ENCODE assay signal across 23 mouse cellular contexts in genomic region chr2:169122887-169123286, GRCm38 (mm10).
DNase-seq lines count a peak whose midpoint lies in the region; ATAC-seq and TF ChIP-seq lines count a peak whose summit lies in the region.
"Had no signal": no experiment of that assay in that cellular context is flagged by ENCODE, and none has a peak within 500 bp of the region (broad histone marks: within the 10 kb centered on the region; RNA-seq: fewer than 3 reads in every experiment).

No protein-coding gene starts in this region.

- no peaks in the 10 kb centered on the region; the same call in 1 of the 2 replicates for H3K9me3 ChIP-seq in intestine, postnatal 0 days (ENCODE audit: control insufficient read depth)
- no peaks in the 10 kb centered on the region for H3K9me3 ChIP-seq in intestine, embryonic 15.5 days
- H3K9me3 ChIP-seq: embryonic facial prominence, embryonic 15.5 days; forebrain, embryonic 15.5 days had no signal

- no peaks in the 10 kb centered on the region for H3K27me3 ChIP-seq in intestine, postnatal 0 days (replicated peaks; ENCODE audit: control insufficient read depth, insufficient read depth, low read length)
- no peaks in the 10 kb centered on the region for H3K27me3 ChIP-seq in intestine, embryonic 15.5 days (replicated peaks)
- no peaks in the 10 kb centered on the region for H3K27me3 ChIP-seq in testis, adult 2 months (ENCODE audit: control insufficient read depth, insufficient read depth, low read length)
- H3K27me3 ChIP-seq: embryonic facial prominence, embryonic 15.5 days; forebrain, embryonic 15.5 days; heart, embryonic 13.5 days; neural tube, embryonic 15.5 days had no signal

- no peak for ATAC-seq in intestine, postnatal 0 days
- ATAC-seq in intestine, embryonic 15.5 days: no peak
- 0 out of 2 replicates have a peak, but pooled peaks have one; percentile 31 for ATAC-seq in megakaryocyte progenitor cell, adult 5-6 weeks (replicated peaks; ENCODE audit: poor library complexity)
- ATAC-seq: forebrain, embryonic 15.5 days; hindbrain, postnatal 0 days had no signal

- DNase-seq in testis, postnatal 14 days (ENCODE audit: low spot score): no peak
- DNase-seq in NIH3T3 (ENCODE audit: low read depth): peak; percentile 3
- DNase-seq in kidney, adult 18-20 months: no peak
- DNase-seq in c-Kit-positive CD71-positive TER-119-positive erythroid progenitor cells, embryonic 14.5 days (ENCODE audit: low spot score): no peak
- DNase-seq: adrenal gland, adult 8-10 months; cerebellum, adult 9-10 months; gastrocnemius, postnatal 14 days; heart, adult 11 months; heart, postnatal 14 days; kidney, adult 11 months; kidney, postnatal 10 days; lung, adult 18-20 months; lung, postnatal 4 days had no signal

- no peak overlapping the region for H3K9ac ChIP-seq in intestine, postnatal 0 days (ENCODE audit: low read depth, low read length)
- no peak overlapping the region for H3K9ac ChIP-seq in intestine, embryonic 15.5 days
- H3K9ac ChIP-seq: embryonic facial prominence, embryonic 15.5 days; forebrain, embryonic 15.5 days; heart, embryonic 13.5 days; neural tube, embryonic 15.5 days had no signal

- TF ChIP-seq CTCF in intestine, postnatal 0 days (IDR thresholded peaks at IDR 0.05; ENCODE audit: low read depth): peak; percentile 30
- TF ChIP-seq CTCF in testis, adult 2 months (IDR thresholded peaks at IDR 0.05; ENCODE audit: control insufficient read depth, insufficient read depth, insufficient replicate concordance, low read depth, low read length): peak; percentile 42; the same call in 1 of the 2 replicates

- H3K4me1 ChIP-seq in intestine, postnatal 0 days (replicated peaks; ENCODE audit: control insufficient read depth, insufficient read depth, low read length): no peaks in the 10 kb centered on the region
- no peaks in the 10 kb centered on the region for H3K4me1 ChIP-seq in intestine, embryonic 15.5 days (replicated peaks)
- no peaks in the 10 kb centered on the region for H3K4me1 ChIP-seq in testis, adult 2 months (ENCODE audit: control insufficient read depth, insufficient read depth, low read length)
- H3K4me1 ChIP-seq: embryonic facial prominence, embryonic 15.5 days; forebrain, embryonic 15.5 days; heart, embryonic 13.5 days; neural tube, embryonic 15.5 days had no signal

- TF ChIP-seq POLR2A in testis, adult 2 months (IDR thresholded peaks at IDR 0.05; ENCODE audit: control insufficient read depth, low read depth, low read length): no peak

- no peak overlapping the region for H3K4me3 ChIP-seq in intestine, postnatal 0 days (ENCODE audit: low read depth, low read length)
- no peak overlapping the region for H3K4me3 ChIP-seq in intestine, embryonic 15.5 days (replicated peaks)
- H3K4me3 ChIP-seq in testis, adult 2 months (ENCODE audit: control insufficient read depth, low read depth, low read length): no peak overlapping the region
- H3K4me3 ChIP-seq: embryonic facial prominence, embryonic 15.5 days; forebrain, embryonic 15.5 days; heart, embryonic 13.5 days; neural tube, embryonic 15.5 days had no signal

- H3K36me3 ChIP-seq in intestine, postnatal 0 days (ENCODE audit: control insufficient read depth, insufficient read depth): no peaks in the 10 kb centered on the region
- H3K36me3 ChIP-seq in intestine, embryonic 15.5 days: no peaks in the 10 kb centered on the region
- no peaks in the 10 kb centered on the region for H3K36me3 ChIP-seq in testis, adult 2 months (ENCODE audit: control insufficient read depth, insufficient read depth, low read length)
- H3K36me3 ChIP-seq: embryonic facial prominence, embryonic 15.5 days; forebrain, embryonic 15.5 days; heart, embryonic 13.5 days; neural tube, embryonic 15.5 days had no signal

- 89% methylated on average over 7 of the region's 7 CpGs for WGBS in intestine, postnatal 0 days
- 89% methylated on average over 7 of the region's 7 CpGs for WGBS in intestine, embryonic 15.5 days

- no peak overlapping the region for H3K4me2 ChIP-seq in intestine, postnatal 0 days (replicated peaks; ENCODE audit: low read depth)
- no peak overlapping the region for H3K4me2 ChIP-seq in intestine, embryonic 15.5 days (replicated peaks)
- H3K4me2 ChIP-seq: embryonic facial prominence, embryonic 15.5 days; forebrain, embryonic 15.5 days; heart, embryonic 13.5 days; midbrain, embryonic 11.5 days; neural tube, embryonic 15.5 days had no signal

- H3K27ac ChIP-seq in intestine, postnatal 0 days (ENCODE audit: low read depth, low read length): no peak overlapping the region
- H3K27ac ChIP-seq in intestine, embryonic 15.5 days: no peak overlapping the region
- no peak overlapping the region for H3K27ac ChIP-seq in testis, adult 2 months (ENCODE audit: control insufficient read depth, insufficient read depth, low read depth, low read length)
- H3K27ac ChIP-seq: embryonic facial prominence, embryonic 15.5 days; forebrain, embryonic 15.5 days; heart, embryonic 13.5 days; hindbrain, postnatal 0 days; neural tube, embryonic 15.5 days had no signal
